Mouse (Mus musculus) stomach, embryonic 16.5 days (tissue): ENCODE data around the gene Atrn. TPM values are rescaled to one million over a fixed set of nuclear protein-coding genes. Genes with fewer than 3 reads are reported as not detected.
A peak's percentile ranks its signal among the peaks of the same experiment; 100 is the strongest.

Experiments
- ATAC-seq: fragments of 200-750 bp; cut with Nextera tagmentation; 2 replicates; pipeline ENCODE4 v1.8.0; 2017; ENCODE audit warnings: moderate number of reproducible peaks, moderate TSS enrichment; ENCODE audit not compliant: insufficient read depth, low FRiP score
- H3K27ac ChIP-seq: fragments of 300-500 bp; sonication (generic); 2 replicates; pipeline ENCODE4 v1.5.1; 2014; ENCODE audit warnings: low read length
- H3K27me3 ChIP-seq: fragments of 300-500 bp; sonication (generic); 2 replicates; pipeline ENCODE4 v1.6.1; 2014; ENCODE audit warnings: low read length, control low read depth, mixed read lengths; ENCODE audit not compliant: control insufficient read depth, insufficient read depth
- H3K36me3 ChIP-seq: fragments of 300-500 bp; sonication (generic); 2 replicates; pipeline ENCODE4 v1.6.1; 2014; ENCODE audit warnings: low read length; ENCODE audit not compliant: control insufficient read depth, insufficient read depth
- H3K4me1 ChIP-seq: fragments of 300-500 bp; sonication (generic); 2 replicates; pipeline ENCODE4 v1.6.1; 2014; ENCODE audit warnings: low read length, control low read depth, mixed read lengths; ENCODE audit not compliant: control insufficient read depth, insufficient read depth
- H3K4me2 ChIP-seq: fragments of 300-500 bp; sonication (generic); 2 replicates; pipeline ENCODE4 v1.6.1; 2014; ENCODE audit warnings: low read depth, low read length, mixed read lengths
- H3K4me3 ChIP-seq: fragments of 300-500 bp; sonication (generic); replicated peaks from 2 replicates; pipeline ENCODE4 v1.5.1; 2014; ENCODE audit warnings: mild to moderate bottlenecking, low read length
- H3K9ac ChIP-seq: fragments of 300-500 bp; sonication (generic); 2 replicates; pipeline ENCODE4 v1.6.1; 2014; ENCODE audit warnings: low read length
- H3K9me3 ChIP-seq: fragments of 300-500 bp; sonication (generic); replicated peaks from 2 replicates; pipeline ENCODE4 v1.6.1; 2016; ENCODE audit warnings: low read length, control low read depth; ENCODE audit not compliant: control insufficient read depth
- WGBS: fragments of 180-500 bp; shearing (Covaris S2); extraction: QIAGEN DNeasy Blood & Tissue Kit; methylation state at CpG from one replicate; pipeline ENCODE4 v1.1.7; 2014; 5-methylcytosine and 5-hydroxymethylcytosine counted together
- polyA plus RNA-seq: library from polyadenylated mRNA; unstranded; fragments of >200 nt; fragmentation: Nextera tagmentation; extraction: Ambion mirVana; gene quantifications from 2 replicates; pipeline ENCODE4 v1.2.1, GENCODE M21; 2015

The Atrn gene
- polyA plus RNA-seq: 5.0 and 5.5 TPM in 2 replicates

GRCm38 (mm10) chr2:130905751-130906583 lies at the start of gene Atrn, which contains the start of gene 4930402H24Rik:
Gene Atrn, plus strand, starts transcription at chr2:130906495.
Gene 4930402H24Rik, minus strand, starts transcription at chr2:130906406.
- peaks cover 15% of the 10 kb centered on the region for H3K4me1 ChIP-seq

GRCm38 (mm10) chr2:130862091-130862490 lies 44.2 kb upstream of the Atrn start:
- Histone ChIP-seq H3K9me3 (no peaks in the 10 kb centered on the region), H3K27ac (no peak overlapping the region), H3K4me2 (no peak overlapping the region), H3K9ac (no peak overlapping the region), H3K4me1 (no peaks in the 10 kb centered on the region), H3K27me3 (no peaks in the 10 kb centered on the region), H3K36me3 (no peaks in the 10 kb centered on the region), H3K4me3 (no peak overlapping the region)
- ATAC-seq: no peak
- WGBS: 81% methylated on average over 3 of the region's 3 CpGs

More at GRCm38 (mm10) chr2:130905751-130906583, at the start of gene Atrn, which contains the start of gene 4930402H24Rik:
- Histone ChIP-seq H3K9ac (peak within 1 kb of the TSS; percentile 96), H3K27me3 (no peaks in the 10 kb centered on the region), H3K27ac (peak within 1 kb of the TSS; percentile 69), H3K36me3 (no peaks in the 10 kb centered on the region), H3K4me3 (peak within 1 kb of the TSS; percentile 99), H3K4me2 (peak within 1 kb of the TSS; percentile 63), H3K9me3 (no peaks in the 10 kb centered on the region)
- peak; percentile 98 for ATAC-seq
- WGBS: 3% methylated on average over 39 of the region's 50 CpGs

GRCm38 (mm10) chr2:130870916-130871315 lies 35.4 kb upstream of the Atrn start:
- H3K36me3 ChIP-seq: no peaks in the 10 kb centered on the region
- H3K27ac ChIP-seq: no peak overlapping the region
- no peak overlapping the region for H3K4me2 ChIP-seq
- H3K9me3 ChIP-seq: no peaks in the 10 kb centered on the region
- 91% methylated on average over 5 of the region's 5 CpGs for WGBS
- no peak overlapping the region for H3K4me3 ChIP-seq
- H3K4me1 ChIP-seq: no peaks in the 10 kb centered on the region
- ATAC-seq: no peak
- H3K27me3 ChIP-seq: no peaks in the 10 kb centered on the region
- H3K9ac ChIP-seq: no peak overlapping the region

GRCm38 (mm10) chr2:130877376-130877775 lies 28.9 kb upstream of the Atrn start:
- Histone ChIP-seq H3K36me3 (no peaks in the 10 kb centered on the region), H3K4me2 (no peak overlapping the region), H3K27ac (no peak overlapping the region), H3K9me3 (no peaks in the 10 kb centered on the region), H3K9ac (no peak overlapping the region), H3K27me3 (no peaks in the 10 kb centered on the region), H3K4me1 (no peaks in the 10 kb centered on the region), H3K4me3 (no peak overlapping the region)
- no peak for ATAC-seq
- WGBS: 60% methylated on average over 3 of the region's 3 CpGs

GRCm38 (mm10) chr2:130886983-130887382 lies 19.3 kb upstream of the Atrn start:
- Histone ChIP-seq H3K9ac (no peak overlapping the region), H3K4me2 (no peak overlapping the region), H3K4me1 (no peaks in the 10 kb centered on the region), H3K9me3 (no peaks in the 10 kb centered on the region), H3K27ac (no peak overlapping the region), H3K36me3 (no peaks in the 10 kb centered on the region), H3K4me3 (no peak overlapping the region), H3K27me3 (no peaks in the 10 kb centered on the region)
- ATAC-seq: no peak

GRCm38 (mm10) chr2:130887456-130887855 lies 18.8 kb upstream of the Atrn start:
- whole genome bisulfite sequencing: 75% methylated on average over 1 of the region's 1 CpGs
- H3K27me3 ChIP-seq: no peaks in the 10 kb centered on the region
- H3K4me2 ChIP-seq: no peak overlapping the region
- H3K4me1 ChIP-seq: no peaks in the 10 kb centered on the region
- H3K36me3 ChIP-seq: no peaks in the 10 kb centered on the region
- H3K9ac ChIP-seq: no peak overlapping the region
- no peaks in the 10 kb centered on the region for H3K9me3 ChIP-seq
- H3K27ac ChIP-seq: no peak overlapping the region
- ATAC-seq: no peak
- H3K4me3 ChIP-seq: no peak overlapping the region

GRCm38 (mm10) chr2:130896944-130897343 lies 9.4 kb upstream of the Atrn start:
- no peak for ATAC-seq
- H3K27ac ChIP-seq: no peak overlapping the region
- H3K4me1 ChIP-seq: no peaks in the 10 kb centered on the region
- no peak overlapping the region for H3K4me2 ChIP-seq
- H3K27me3 ChIP-seq: no peaks in the 10 kb centered on the region
- H3K9me3 ChIP-seq: no peaks in the 10 kb centered on the region
- no peak overlapping the region for H3K4me3 ChIP-seq
- WGBS: 89% methylated on average over 2 of the region's 2 CpGs
- H3K9ac ChIP-seq: no peak overlapping the region
- H3K36me3 ChIP-seq: no peaks in the 10 kb centered on the region

GRCm38 (mm10) chr2:130897856-130898255 lies 8.4 kb upstream of the Atrn start:
- Histone ChIP-seq H3K4me3 (no peak overlapping the region), H3K4me1 (no peaks in the 10 kb centered on the region), H3K27ac (no peak overlapping the region), H3K36me3 (no peaks in the 10 kb centered on the region), H3K27me3 (no peaks in the 10 kb centered on the region), H3K9ac (no peak overlapping the region), H3K9me3 (no peaks in the 10 kb centered on the region), H3K4me2 (no peak overlapping the region)
- ATAC-seq: no peak
- WGBS: 61% methylated on average over 2 of the region's 2 CpGs

- no peaks in the 10 kb centered on the region for H3K36me3 ChIP-seq
- ATAC-seq: no peak
These were observed 7.5 kb upstream of the Atrn start for GRCm38 (mm10) chr2:130898783-130899182.

More at GRCm38 (mm10) chr2:130898783-130899182, 7.5 kb upstream of the Atrn start:
- Histone ChIP-seq H3K27ac (no peak overlapping the region), H3K9me3 (no peaks in the 10 kb centered on the region), H3K4me1 (no peaks in the 10 kb centered on the region), H3K4me3 (no peak overlapping the region), H3K27me3 (no peaks in the 10 kb centered on the region), H3K4me2 (no peak overlapping the region), H3K9ac (no peak overlapping the region)
- 84% methylated on average over 2 of the region's 2 CpGs for WGBS
